Mouse (Mus musculus) heart, adult 2 months (tissue): Measurements from ENCODE around the gene Bicd2.

ENCODE experiments used
- CTCF ChIP-seq: fragments of 200-600 bp; IDR thresholded peaks from 2 replicates; pipeline ENCODE4 v1.8.1; 2022; ENCODE audit warnings: antibody characterized with exemption, mild to moderate bottlenecking, moderate library complexity
- EP300 ChIP-seq: fragments of 200-500 bp; IDR thresholded peaks from 2 replicates; pipeline ENCODE4 v1.6.1; 2011; ENCODE audit warnings: low read depth, low read length, control low read depth; ENCODE audit not compliant: insufficient read depth

GRCm38 (mm10) chr13:49291949-49292348 lies 49.4 kb upstream of the Bicd2 start:
- TF ChIP-seq CTCF (no peak), EP300 (no peak)
